Mouse (Mus musculus) heart, adult 9 months (tissue): ENCODE data around the gene Cavin1.

Source experiments
- DNase-seq, 2 experiments: peaks; one replicate each; pipeline ENCODE4 v3.0.0; 2022; ENCODE audit warnings: low spot score in 2 of 2

Gene Cavin1

GRCm38 (mm10) chr11:100981236-100981635 is 10.5 kb upstream of the Cavin1 start:
- DNase-seq, result no peak

- no peak for DNase-seq
These were observed 9.8 kb upstream of the Cavin1 start for GRCm38 (mm10) chr11:100980438-100980837.

GRCm38 (mm10) chr11:100979887-100980286 is 9.2 kb upstream of the Cavin1 start:
- DNase-seq, result peak; percentile 81 to 84

DNA sequence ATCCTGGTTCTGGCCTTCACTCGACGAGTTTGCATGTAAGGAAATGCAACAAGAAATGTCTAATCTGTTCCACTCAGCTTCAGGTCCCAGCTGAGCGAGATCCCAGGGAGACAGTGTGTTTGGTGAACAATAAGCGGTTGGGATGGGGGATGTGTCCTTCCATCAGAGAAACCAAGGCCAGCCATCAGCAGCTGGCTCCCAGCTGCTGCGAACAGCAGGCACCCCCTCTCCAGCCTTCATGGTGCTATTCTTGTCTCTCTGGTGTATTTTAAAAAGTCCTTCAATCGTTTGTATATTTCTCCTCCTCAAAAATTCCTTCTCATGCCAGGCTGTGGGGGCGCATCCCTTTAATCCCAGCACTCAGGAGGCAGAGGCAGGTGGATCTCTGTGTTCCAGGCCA is 4.6 kb upstream of the Cavin1 start:
- no peak for DNase-seq

DNA sequence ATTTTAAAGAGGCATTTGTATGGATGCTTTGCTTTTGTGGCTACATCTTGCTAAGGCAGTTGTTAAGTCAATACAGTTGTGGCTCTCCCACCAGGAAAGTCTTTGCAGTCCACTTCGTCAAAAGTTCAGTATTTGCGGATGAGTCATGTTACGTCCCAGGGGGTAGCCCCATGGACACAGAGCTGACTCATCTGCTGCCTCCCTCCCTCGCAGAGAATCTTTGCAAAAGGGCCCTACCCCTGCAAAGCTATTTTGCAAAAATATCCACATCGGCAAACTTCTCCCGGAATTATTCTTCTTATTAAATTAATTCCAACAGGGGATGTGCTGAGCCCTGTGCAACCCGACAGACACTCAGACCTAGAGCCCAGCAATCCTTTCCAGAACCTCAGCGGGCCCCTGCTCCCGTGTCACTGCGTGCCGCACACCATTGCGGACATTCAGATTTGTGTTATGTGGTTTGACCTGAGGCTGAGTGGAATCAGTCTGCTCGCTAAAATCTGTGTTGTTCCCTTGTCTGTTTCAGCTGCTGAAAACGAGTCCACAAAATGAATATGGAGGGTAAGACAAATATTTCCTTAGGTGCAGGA is 3.8 kb upstream of the Cavin1 start:
- DNase-seq, result peak in 1 of 2 experiments; percentile 67

DNA sequence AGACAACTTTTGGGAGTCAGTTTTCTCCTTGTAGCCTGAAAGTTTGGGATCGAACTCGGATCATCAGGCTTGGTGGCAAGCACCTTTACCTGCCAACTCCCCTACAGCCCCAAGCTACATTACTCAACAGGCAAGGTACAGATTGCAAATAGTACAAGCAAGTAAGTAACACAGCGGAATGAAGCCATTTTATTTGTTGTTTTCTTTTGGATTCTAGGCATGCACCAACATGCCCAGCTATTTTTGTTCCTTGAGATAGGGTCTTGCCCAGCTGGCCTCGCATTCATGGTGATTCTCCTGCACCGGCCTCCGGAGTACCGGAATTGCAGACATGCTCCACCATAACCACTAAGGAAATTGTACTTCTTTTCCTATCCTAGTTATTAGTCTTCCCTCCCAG is 2.6 kb upstream of the Cavin1 start:
- no peak for DNase-seq

- DNase-seq, result no peak
These were observed 768 bp upstream of the Cavin1 start for GRCm38 (mm10) chr11:100971455-100971854.

DNA sequence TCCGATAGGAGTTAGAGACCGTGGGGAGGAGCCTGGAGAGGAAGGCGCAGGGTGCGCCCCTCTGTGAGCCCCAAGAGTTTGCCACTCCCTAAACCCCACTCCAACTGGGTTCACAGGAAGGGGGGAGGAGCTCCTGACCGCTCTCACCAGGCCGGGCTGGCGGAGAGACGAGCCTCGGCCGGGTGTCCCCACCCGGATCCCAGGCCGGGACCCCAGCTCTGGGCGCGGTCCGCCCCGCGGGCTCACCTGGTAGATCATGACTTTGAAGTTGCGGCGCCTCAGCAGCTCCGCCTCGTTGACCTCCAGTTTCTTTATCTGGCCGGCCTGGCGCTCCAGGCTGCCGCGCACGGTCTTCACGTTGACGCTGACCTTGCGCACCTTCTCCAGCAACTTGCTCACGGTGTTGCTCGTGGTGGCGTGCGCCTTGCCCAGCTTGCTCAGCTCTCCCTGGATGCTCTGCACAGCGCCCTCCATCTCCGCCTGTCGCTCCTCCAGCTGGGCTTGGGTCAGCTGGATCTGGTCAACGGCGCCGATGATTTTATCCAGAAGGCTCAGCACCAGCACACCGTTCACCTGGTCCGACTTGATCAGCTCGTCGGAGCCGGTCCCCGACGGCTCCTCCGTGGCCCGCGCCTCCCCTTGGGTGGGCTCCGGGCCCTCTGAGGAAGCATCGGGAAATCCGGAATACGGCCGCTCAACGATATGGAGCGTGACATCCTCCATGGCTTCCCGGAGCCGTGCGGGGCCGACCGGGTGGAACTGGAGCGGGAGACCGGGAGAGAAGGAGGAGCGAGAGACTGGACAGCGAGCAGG is 737 bp downstream of the Cavin1 start:
- DNase-seq, result peak; percentile 84 to 86

DNA sequence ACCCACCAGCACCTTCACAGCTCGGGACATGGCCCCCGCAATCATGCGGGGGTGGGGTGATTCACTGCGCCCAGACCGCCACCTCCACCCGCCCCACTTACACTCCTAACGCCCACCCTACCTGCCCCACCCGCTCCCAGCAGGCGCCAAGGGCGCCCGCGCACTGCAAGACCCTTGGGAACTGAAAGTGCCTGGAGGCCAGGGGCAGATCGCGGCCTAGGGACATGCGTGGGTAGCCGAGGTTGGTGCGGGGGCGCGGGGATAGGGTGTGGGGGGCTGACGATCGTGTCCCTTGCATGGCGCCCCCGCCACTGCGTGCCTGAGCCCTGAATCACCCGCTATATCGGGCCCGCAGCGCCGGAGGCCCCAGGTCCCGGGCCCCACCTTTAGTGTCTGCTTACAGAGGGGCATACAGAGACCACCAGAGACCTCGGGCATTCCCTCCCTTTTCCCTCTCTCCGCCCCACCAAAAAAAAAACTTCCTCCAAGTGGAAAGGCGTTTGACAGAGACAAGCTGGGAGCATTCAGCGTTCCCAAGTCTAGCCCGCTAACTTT is 1.4 kb downstream of the Cavin1 start:
- no peak for DNase-seq

DNA sequence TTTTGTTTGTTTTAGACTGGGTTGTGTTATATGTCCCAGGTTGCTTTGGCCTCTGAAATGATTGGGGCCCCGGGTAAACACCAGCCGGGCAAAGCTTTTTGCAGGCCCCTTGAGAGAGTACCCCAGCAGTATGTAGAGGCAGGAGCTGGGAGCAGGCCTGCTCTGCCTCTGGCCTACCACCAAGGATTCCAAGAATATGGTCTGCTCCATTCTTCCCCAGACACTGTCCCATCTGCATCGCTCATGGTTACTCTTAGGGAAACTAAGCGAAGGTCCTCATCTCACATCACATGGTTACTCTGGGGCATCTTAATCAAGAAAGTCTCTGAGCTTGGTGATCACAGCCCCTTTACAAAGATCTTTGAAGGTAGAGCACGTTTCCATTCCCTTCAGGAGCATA is 2.2 kb downstream of the Cavin1 start:
- no peak for DNase-seq

DNA sequence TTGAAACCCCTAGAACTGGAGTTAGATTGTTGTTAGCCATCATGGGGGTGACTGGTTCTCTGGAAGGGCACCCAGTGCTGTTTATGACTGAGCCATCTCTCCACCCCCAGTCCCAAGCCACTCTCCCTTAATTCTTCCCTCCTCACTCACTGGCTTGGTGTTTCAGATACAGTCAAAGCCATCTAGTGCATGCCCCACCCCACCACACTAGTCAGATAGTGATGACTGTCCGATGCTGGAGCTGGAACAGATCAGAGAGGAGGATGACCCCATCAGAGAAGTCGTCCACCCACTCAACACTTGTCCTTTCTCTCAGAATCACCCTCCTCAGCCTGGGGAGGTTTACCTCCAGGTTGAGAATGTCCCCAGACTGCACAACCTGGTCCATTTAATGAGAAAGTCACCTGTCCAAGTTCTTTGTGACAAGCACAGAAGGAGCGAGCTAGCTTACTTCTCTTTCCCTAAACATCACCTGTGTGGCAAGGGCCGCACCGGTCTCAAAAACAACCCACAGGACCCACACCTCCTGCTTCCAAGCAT is 2.7 kb downstream of the Cavin1 start:
- no peak for DNase-seq

DNA sequence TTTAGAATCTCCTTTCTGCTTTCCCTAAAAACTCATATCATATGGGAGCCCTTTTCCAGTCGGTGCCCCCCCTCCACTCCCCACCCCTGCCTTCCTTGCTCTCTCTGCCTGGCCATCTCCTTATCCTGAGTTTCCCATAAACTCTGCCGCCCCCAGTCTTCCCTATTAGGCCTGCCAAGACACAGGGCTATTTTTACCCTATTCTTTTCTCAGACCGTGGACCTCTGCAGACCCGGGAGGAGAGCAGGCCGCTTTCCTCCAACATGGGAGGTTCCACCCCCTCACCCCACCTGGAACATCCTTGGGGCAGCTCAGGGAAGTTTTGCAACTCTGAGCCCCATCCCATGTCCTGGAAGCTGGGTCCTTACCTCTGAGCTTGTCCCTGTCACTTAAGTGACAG is 3.3 kb downstream of the Cavin1 start:
- DNase-seq, result no peak

GRCm38 (mm10) chr11:100965760-100966159 is 4.9 kb downstream of the Cavin1 start:
- DNase-seq, result no peak

DNA sequence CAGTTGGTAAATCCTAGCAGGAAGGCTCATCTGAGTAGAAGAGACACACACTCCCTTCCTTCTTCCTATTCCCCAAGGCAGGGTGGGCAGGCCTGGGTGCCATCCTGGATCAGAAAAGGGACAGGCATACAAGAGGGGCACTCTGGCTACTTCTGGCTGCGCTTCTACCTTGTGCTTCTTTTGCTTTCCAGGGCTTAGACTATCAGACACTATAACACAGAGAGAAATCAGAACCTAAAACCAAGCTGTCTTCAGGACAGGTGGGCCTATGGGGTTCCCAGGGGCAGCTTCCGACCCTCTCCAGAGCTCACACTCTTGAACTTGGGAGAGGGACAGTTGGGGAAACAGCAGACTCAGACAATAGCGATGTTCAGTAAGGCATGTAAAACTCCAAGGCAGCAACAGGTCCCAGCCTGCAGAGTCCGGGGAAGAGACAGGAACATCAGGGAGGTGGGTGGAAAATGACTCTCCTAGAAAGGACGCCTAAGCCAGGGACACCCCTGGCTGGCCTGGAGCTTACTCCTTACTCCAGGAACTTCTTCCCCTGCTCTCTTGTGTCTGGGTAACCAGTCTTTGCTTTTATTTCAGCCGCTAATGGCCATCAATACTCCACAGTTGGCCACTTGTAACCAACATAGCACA is 5.7 kb downstream of the Cavin1 start:
- no peak for DNase-seq

- no peak for DNase-seq
These were observed 6.5 kb downstream of the Cavin1 start for GRCm38 (mm10) chr11:100964180-100964579.

DNA sequence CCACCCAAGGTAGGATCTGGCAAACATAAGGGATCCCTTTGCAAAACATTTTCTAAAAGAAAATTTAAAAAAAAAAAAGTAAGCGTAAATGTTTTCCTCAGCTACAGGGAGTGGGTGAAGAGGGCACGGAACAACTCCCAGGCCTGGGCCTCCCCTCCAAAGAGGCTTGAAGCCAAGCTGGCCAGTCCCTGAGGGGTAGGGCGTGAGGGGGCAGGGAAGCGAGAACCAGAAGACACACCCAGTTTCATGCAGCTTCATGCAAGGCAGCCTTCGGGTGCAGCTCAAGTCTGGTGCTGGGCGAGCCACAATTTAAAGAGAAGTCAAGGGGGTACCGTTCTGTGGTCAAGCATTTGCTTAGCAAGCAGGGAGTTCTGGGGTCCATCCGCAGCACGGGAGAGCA is 7.0 kb downstream of the Cavin1 start:
- peak; percentile 75 to 80 for DNase-seq

- peak; percentile 85 to 93 for DNase-seq
These were observed 8.2 kb downstream of the Cavin1 start for GRCm38 (mm10) chr11:100962371-100962911.

DNA sequence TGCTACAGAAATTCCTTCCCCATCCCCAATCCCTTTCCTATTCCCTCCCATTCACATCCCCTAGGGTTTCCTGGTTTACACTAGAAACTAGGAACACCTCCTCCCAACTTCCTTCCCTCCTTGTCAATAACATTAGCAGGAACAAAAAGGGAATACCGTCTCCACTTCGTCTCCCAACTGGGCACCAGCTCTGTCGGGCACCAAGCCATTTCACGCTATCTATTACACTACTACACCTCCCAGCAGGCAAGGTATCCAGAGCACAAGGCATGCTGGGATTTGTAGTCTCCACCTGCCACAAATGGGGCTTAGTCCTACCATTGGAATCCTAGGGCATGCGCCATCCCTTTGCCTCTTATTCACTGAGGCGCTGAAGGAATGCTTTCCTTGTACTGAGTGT is 10.1 kb downstream of the Cavin1 start:
- peak; percentile 88 to 90 for DNase-seq

GRCm38 (mm10) chr11:100959826-100960225 is 10.9 kb downstream of the Cavin1 start:
- DNase-seq, result no peak

- DNase-seq, result no peak
These were observed 11.2 kb downstream of the Cavin1 start for GRCm38 (mm10) chr11:100959464-100959810.

DNA sequence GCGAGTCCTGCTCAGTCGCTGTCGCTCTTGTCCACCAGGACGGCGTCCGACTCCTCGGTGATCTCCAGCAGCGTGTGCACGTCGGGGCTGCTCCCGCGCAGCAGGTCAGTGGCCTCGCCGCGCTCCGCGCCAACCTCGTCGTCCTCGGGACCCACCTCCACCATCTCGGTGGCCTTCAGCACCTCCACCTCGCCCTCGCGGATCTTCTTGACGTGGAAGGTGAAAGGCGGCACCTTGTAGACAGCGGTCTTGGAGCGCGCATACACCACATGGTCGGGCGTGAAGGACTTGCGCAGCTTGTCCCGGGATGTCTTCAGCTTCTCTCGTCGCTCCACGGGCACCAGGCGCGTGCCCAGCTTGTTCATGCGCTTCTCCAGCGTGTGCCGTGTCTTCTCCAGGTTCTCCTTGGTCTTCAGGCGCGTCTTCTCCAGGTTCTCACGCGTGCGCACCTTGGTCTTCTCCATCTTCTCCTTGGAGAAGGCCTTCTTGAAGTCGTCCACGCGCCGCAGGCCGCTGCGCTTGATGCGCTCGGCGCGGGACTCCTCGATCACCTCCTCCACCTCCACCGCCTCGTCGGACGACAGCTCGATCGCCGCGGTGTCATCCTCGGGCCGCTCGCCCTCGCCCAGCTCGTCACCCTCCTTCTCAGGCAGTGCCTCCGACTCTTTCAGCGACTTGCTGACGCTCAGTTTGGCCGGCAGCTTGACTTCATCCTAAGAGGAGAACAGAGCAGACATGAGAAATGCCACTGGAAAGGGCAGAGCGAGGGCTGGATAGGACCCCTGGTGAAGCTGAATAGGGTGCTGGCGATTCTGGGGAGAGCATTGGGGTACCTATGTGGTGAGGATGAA is 11.8 kb downstream of the Cavin1 start:
- DNase-seq, result no peak
